Comparison of ENCODE assay signal across 20 mouse cellular contexts in genomic region chr12:100061826-100062225, GRCm38 (mm10). TPM values are rescaled to one million over a fixed set of nuclear protein-coding genes. Genes with fewer than 3 reads are reported as not detected.
DNase-seq lines count a peak whose midpoint lies in the region; ATAC-seq lines count a peak whose summit lies in the region.
"Had no signal": no experiment of that assay in that cellular context is flagged by ENCODE, and none has a peak within 500 bp of the region (broad histone marks: within the 10 kb centered on the region; RNA-seq: fewer than 3 reads in every experiment).

No protein-coding gene starts in this region.

- H3K9me3 ChIP-seq in heart, embryonic 12.5 days (replicated peaks), result no peaks in the 10 kb centered on the region
- H3K9me3 ChIP-seq: embryonic facial prominence, embryonic 12.5 days; forebrain, embryonic 13.5 days; kidney, embryonic 15.5 days; midbrain, embryonic 10.5 days had no signal

- no peak overlapping the region for H3K27ac ChIP-seq in heart, embryonic 12.5 days (ENCODE audit: poor library complexity, severe bottlenecking)
- H3K27ac ChIP-seq: embryonic facial prominence, embryonic 12.5 days; forebrain, embryonic 13.5 days; hindbrain, embryonic 14.5 days; kidney, embryonic 15.5 days; midbrain, embryonic 10.5 days had no signal

- no peaks in the 10 kb centered on the region for H3K27me3 ChIP-seq in heart, embryonic 12.5 days (replicated peaks)
- H3K27me3 ChIP-seq: embryonic facial prominence, embryonic 12.5 days; forebrain, embryonic 13.5 days; kidney, embryonic 15.5 days had no signal

- H3K4me1 ChIP-seq in heart, embryonic 12.5 days (replicated peaks), result no peaks in the 10 kb centered on the region
- H3K4me1 ChIP-seq: embryonic facial prominence, embryonic 12.5 days; forebrain, embryonic 13.5 days; kidney, embryonic 15.5 days; midbrain, embryonic 10.5 days had no signal

- H3K9ac ChIP-seq in heart, embryonic 12.5 days, result no peak overlapping the region
- H3K9ac ChIP-seq: embryonic facial prominence, embryonic 12.5 days; forebrain, embryonic 13.5 days; hindbrain, embryonic 14.5 days; kidney, embryonic 15.5 days had no signal

- ATAC-seq in heart, embryonic 12.5 days (ENCODE audit: insufficient number of reproducible peaks, low FRiP score), result no peak
- no peak for ATAC-seq in monocyte, adult 5-6 weeks (replicated peaks; ENCODE audit: insufficient number of reproducible peaks, low FRiP score, low TSS enrichment, poor library complexity, severe bottlenecking)
- ATAC-seq: forebrain, embryonic 13.5 days had no signal

- H3K4me2 ChIP-seq in heart, embryonic 12.5 days, result no peak overlapping the region
- H3K4me2 ChIP-seq: embryonic facial prominence, embryonic 12.5 days; forebrain, embryonic 13.5 days; hindbrain, embryonic 14.5 days; kidney, embryonic 15.5 days; liver, embryonic 11.5 days had no signal

- no peaks in the 10 kb centered on the region for H3K36me3 ChIP-seq in heart, embryonic 12.5 days
- H3K36me3 ChIP-seq: embryonic facial prominence, embryonic 12.5 days; kidney, embryonic 15.5 days; midbrain, embryonic 10.5 days had no signal

- H3K4me3 ChIP-seq in heart, embryonic 12.5 days, result no peak overlapping the region
- H3K4me3 ChIP-seq: embryonic facial prominence, embryonic 12.5 days; erythroblast, embryonic 14.5 days; forebrain, embryonic 13.5 days; kidney, embryonic 15.5 days; midbrain, embryonic 10.5 days had no signal

- peak; percentile 94 for DNase-seq in heart, adult 11 months
- peak; percentile 70 for DNase-seq in adipocyte (ENCODE audit: low spot score)
- DNase-seq in adrenal gland, postnatal 10 days, result peak; percentile 24
- peak; percentile 51 for DNase-seq in lung, postnatal 10 days
- no peak for DNase-seq in embryo, embryonic 11 days
- no peak for DNase-seq in kidney, adult 18-20 months
- DNase-seq: B cell, adult 2 months; cerebellum, adult 9-10 months; kidney, postnatal 4 days; retina, postnatal 1 day; right cerebral cortex, postnatal 4 days had no signal

RNA-seq across cellular contexts. Expression of gene Psmc1, which starts 48.1 kb away (rescaled TPM):
- polyA plus RNA-seq in heart, embryonic 12.5 days (2016; fragmentation: Nextera tagmentation; extraction: Ambion mirVana), result 210 and 221 TPM in 2 replicates
- total RNA-seq in adrenal gland, postnatal 10 days (2021), result 100 to 1,000 TPM; 167 to 169 TPM
- total RNA-seq in monocyte, adult 5-6 weeks (2017), result 102 to 197 TPM (median 122 TPM) in 3 replicates

Comparison
In these comparisons a context has a peak if more than half of its experiments do, and no peak if none do; other contexts are left out.
1. DNase-seq: peak in heart, adult 11 months (single experiment), adipocyte (single experiment), adrenal gland, postnatal 10 days (single experiment) and lung, postnatal 10 days (single experiment); none in embryo, embryonic 11 days (single experiment) and kidney, adult 18-20 months (single experiment).